Mouse (Mus musculus) cerebellum, postnatal 36 days (tissue): ENCODE measurements around the gene Mtmr10.
A peak's percentile ranks its signal among the peaks of the same experiment; 100 is the strongest.

Source experiments
- DNase-seq, 2 experiments: peaks; one replicate each; pipeline ENCODE4 v3.0.0; 2021 to 2022; ENCODE audit warnings: mixed read lengths in 2 of 2

Gene Mtmr10

DNA sequence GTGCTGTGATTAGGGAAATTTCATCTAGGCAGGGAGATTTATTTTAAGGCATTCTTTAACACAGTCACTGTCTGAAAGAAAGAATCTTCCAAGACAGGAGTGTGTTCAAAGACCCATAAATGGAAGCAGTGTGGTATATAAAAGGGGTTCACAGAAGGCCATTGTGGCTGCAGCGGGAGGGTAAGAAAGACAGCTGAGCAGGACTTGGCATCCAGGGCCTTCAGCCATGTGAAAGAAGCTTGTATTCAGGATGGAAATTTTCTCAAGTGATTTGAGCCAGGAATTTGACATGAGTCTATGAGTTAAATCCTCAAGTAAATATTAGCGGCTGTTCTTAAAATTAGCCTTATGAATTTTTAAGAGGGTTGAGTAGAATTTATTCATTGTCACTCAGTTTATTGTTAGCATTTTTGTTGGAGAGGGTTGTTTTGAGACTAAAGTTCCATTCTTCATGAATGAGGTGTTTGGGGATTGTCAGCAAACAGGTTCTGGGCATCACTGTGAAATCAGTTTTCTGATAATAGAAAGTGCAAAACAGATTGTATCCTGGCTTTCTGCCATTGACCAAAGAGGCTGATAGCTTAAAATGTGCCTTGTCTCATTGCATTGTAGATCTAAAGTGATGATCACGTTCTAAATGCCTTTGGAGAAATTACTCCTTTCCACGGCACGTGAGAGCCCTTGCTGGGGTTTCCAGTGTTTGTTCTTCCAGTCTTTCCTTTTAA is 9.0 kb downstream of the Mtmr10 start:
- no peak for DNase-seq

GRCm38 (mm10) chr7:64310241-64310640 is 22.8 kb downstream of the Mtmr10 start:
- DNase-seq: no peak

DNA sequence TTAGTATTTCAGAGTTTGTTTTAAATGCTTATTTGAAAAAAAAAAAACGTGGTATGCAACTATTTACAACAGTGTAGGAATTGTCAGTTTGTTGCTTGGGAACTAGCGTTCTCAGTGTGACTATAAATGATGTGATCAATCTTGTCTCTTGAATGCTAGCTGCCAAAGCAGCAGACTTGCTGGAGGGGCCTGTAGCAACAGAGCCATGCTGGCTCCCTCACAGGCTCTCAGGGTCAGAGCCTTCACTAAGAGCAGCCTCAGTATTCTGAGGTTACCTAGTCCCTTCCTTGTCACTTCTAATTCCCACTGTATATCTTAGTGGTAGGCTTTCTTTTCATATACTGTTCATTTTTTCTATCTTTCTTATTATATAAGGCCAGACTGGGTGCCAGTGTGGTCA is 23.3 kb downstream of the Mtmr10 start:
- no peak for DNase-seq

- no peak for DNase-seq
These were observed 25.4 kb downstream of the Mtmr10 start for GRCm38 (mm10) chr7:64312811-64313210.

GRCm38 (mm10) chr7:64321125-64321524 is 33.7 kb downstream of the Mtmr10 start:
- no peak for DNase-seq

DNA sequence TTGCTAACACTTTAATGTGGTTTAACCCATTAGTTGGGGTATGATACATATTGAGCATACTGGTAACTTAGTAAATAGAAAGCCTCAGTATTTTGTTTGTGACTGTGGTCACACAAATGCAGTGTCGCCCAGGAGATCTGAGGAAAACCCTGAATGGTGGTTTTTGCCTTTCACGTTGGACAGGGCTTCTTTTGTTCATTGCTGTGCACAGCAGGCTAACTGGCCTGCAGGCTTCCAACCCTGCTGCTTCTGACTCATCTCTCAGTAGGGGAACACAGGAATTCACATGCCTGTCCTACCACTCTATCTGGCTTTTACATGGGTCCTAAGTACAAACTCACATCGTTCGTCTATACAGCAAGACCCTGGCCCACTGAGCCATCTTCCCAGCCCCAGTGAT is 34.2 kb downstream of the Mtmr10 start:
- no peak for DNase-seq

GRCm38 (mm10) chr7:64326892-64327291 is 39.4 kb downstream of the Mtmr10 start:
- peak; percentile 85 to 87 for DNase-seq

- DNase-seq: no peak
These were observed 40.0 kb downstream of the Mtmr10 start for GRCm38 (mm10) chr7:64327486-64327885.

DNA sequence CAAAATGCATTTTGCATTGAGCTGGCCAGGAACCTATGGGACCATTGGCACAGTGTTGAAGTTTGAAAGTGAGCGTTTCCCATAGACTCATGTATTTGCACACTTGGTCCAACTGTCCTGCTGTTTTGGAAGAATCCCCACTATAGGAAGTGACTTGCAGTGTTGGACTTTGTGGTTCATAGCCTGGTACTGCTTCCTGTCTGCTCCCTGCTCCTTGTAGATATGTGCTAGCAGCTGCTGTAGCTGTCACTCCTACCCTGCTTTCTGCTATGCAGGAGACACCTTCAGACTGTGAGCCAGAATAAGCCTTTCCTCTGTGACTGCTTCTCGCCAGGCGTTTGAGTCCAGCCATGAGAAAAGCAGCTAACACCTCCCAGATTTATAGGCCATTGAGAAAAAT is 43.9 kb downstream of the Mtmr10 start:
- DNase-seq: no peak

GRCm38 (mm10) chr7:64332686-64333085 is 45.2 kb downstream of the Mtmr10 start:
- peak in 1 of 2 experiments; percentile 34 for DNase-seq

- DNase-seq: no peak
These were observed 60.4 kb downstream of the Mtmr10 start for GRCm38 (mm10) chr7:64347813-64348212.

DNA sequence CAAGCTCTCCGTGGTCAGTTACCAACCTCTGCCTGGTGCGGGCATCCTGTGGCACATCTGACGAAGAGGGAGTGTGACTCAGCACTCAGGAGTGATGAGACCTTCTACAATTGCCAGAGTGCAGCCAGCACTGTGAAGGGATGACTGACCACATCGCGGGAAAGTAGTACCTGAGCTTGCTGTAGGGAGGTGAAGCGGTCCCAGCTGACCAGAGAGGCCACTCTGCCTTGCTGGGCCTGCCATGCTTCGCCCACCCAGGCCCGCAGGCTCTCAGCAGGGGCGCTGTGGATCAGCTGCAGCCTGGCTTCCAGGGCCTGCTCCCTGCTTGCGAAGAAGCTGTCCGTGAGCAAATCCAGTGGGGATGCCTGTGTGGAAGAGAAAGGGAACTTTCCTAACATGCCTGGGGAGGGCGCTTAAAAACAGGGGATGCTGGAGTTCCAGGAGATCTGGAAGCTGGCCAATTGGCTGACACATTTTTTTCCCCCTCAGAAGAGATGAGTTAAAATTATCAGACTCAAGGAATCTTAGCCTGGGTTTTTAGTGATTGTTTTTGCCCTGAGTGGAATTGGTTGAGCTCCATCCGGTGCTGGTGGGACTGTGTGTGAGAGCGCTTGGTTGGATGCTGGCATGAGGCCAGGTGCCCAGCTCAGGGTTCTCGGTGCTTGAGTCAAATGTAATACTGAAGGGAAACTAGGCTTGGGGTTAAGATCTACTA is 61.9 kb downstream of the Mtmr10 start:
- DNase-seq: peak; percentile 42 to 43

DNA sequence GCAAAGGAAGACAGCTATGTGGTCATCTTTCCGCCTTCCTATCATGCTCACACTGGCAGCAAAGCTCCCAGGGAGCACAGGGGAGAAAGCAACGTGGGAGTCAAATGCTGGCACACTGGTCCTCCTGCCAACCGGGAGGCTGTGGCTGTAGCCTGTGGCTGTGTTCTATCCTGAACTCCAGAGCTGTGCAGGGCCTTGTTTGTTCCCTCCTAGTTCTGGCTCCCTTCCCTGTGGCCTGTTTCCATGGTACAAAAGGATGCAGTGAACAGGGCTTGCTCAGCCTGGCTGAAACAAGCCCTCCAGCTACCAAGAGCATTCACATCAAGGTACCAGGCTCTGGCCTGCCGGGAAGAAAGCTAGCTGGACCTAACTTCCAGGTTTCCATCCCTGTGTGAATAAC is 63.6 kb downstream of the Mtmr10 start:
- peak; percentile 68 to 74 for DNase-seq

DNA sequence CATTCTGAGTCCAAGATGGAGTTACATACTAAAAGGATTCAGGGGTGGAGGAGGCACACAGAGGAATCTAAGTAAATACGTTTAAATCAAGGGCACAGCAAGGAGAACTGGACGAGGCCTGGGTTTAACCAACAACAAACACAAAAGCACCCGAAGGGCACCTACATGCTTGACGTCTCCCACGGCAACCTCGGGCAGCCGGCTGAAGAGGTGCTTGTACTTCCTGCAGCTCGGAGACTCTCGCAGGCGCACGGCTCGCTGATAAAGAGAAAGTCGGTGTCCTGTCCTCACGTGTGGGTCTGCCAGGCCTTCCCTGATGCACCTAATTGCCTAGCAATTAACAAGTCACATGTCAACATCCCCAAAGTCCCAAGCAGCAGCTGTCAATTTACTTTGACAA is 66.8 kb downstream of the Mtmr10 start:
- DNase-seq: no peak

DNA sequence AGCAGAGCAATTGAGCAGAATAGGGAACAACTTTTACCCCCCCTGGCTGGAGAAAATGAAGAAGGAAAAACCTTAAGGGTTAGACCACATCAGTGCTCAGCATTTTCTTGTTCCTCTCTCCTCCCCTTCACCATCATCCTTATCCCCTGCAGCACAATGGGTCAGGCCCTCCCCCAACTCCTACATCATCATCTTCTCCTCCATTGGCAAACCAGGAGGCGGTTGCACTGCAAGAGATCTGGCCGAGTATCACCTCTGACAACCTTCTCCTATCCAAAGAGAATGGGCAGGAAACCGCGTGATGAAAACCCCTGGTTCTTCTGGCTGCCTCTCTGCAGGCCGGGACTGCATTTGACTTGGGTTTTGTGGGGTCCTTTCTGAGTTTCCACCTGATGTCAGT is 69.2 kb downstream of the Mtmr10 start:
- DNase-seq: no peak

GRCm38 (mm10) chr7:64357405-64357804 is 70.0 kb downstream of the Mtmr10 start:
- DNase-seq: peak; percentile 27 to 46

- DNase-seq: no peak
These were observed 71.2 kb downstream of the Mtmr10 start for GRCm38 (mm10) chr7:64358666-64359065.

DNA sequence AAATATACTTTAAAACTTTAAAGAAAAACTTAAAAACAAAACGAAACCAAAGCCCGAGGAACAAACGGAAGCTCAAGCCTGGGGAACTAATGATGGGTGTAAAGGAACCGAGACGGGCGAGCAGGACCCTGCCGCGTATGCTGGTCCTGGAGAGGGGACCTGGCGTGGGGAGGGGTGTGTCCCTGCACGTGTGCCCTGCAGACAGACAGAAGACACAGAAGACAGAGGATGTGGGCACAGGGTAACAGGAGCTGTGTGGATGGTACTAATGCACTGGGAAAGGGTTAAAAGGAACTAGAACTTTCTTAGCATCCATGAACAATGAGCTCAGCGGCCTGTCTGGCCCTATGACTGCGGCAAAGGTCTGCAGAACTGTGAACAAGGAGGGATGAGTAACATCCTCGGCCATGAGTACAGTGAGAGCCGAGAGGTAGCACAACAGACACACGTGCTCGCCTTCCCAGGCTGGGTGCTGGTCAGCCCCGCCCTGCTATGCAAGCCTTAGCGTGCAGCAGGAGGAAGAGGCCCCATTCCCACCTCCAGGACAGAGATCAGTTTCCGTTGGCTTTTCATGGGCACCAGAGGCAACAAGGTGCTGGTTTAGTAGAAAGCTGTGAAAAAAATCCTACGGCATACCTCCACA is 72.6 kb downstream of the Mtmr10 start:
- DNase-seq: no peak

- no peak for DNase-seq
These were observed 73.1 kb downstream of the Mtmr10 start for GRCm38 (mm10) chr7:64360586-64360945.

DNA sequence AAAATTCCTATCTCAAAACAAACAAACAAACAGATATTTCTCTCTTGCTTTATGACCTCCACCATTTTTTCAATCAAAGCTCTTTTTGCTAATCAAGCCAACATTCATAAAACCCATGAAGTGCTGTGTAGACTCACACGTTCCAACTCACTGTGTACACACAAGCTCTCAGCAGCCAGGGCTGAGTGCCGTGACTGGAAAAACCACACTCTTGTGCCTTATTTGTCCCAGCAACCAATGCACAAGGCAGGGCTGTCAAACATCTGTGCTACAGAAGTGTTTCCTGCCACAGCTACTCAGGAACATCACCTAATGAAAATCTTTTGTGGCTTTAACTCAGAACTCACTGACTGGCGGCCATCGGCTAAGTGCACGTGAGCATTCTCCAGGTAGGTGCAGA is 78.4 kb downstream of the Mtmr10 start:
- no peak for DNase-seq

DNA sequence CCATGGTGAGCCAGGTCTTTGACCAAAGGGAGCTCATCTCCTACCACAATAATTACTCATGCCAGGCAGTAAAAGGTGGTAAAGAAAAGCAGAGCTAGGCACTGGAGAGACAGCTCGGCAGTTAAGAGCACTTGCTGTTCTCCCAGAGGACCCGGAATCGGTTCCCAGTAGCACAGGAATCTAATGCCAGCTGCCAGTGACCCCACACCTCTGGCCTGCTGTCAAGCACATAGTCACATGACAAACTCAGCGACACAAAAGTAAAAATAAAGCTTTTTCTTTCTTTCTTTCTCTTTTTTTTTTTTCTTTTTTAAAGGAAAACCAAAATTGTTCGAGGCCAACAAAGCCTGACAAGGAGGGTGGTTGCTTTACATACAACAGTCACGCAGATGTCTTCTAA is 82.4 kb downstream of the Mtmr10 start:
- no peak for DNase-seq

DNA sequence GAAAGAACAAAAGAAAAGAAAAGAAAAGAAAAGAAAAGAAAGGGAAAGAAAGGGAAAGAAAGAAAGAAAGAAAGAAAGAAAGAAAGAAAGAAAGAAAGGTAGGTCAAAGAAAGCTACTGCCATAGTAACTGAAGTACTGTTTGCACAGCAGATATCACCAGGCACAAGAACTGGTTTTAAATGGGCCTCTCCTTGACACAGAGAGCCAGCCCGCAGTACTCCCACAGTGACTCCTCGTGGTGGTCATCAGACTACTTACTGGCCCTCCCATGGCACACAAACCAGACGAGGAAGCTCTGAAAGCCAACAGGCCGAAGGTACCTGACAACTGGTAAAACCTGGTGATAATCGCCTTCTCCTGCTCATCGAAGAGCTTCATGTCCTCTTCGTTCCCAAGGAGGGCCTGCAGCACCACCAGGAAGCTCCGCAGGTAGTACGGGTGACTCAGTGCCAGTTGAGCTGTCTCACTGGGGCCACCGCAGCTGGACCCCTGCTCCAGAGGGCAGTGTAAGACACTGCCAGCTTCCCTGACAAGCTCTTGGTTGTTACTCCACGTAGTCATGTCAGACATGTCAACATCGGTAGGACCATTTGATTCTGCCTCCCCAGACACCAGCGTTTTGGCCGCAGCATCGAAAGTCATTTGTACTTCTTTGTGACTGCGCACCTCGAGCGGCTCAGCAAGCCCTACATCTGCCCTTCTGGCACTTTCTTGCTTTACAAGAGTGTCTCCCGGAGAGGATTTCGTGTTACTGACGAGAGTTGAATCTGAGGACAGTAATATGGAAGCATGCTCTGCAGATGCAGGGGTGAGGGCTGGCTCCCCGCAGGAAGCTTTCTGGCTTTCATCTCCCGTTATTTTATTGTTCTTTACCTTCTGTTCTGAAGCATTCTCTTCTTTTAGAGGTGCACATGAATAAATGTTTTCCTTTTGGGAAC is 84.8 kb downstream of the Mtmr10 start:
- DNase-seq: no peak
